Mouse (Mus musculus) thymus, adult 2 months (tissue): ENCODE measurements at regions not wholly inside any gene's neighbourhood (a gene's known extent, or its start where the extent isn't known, plus 50 kb on each side); places are given as distances from the start of the nearest gene placed in this dataset.

Experiments
- CTCF ChIP-seq: fragments of 200-500 bp; IDR thresholded peaks from 2 replicates; pipeline ENCODE4 v1.5.1; 2012; ENCODE audit warnings: mild to moderate bottlenecking, control low read depth, low read length, moderate library complexity, borderline replicate concordance; ENCODE audit not compliant: control insufficient read depth, poor library complexity, insufficient read depth; ENCODE audit errors: extremely low read depth
- POLR2A ChIP-seq: fragments of 200-500 bp; IDR thresholded peaks from 2 replicates; pipeline ENCODE4 v1.6.1; 2012; ENCODE audit warnings: mild to moderate bottlenecking, low read length, control low read depth, moderate library complexity; ENCODE audit not compliant: control insufficient read depth, poor library complexity, insufficient read depth; ENCODE audit errors: extremely low read depth

DNA sequence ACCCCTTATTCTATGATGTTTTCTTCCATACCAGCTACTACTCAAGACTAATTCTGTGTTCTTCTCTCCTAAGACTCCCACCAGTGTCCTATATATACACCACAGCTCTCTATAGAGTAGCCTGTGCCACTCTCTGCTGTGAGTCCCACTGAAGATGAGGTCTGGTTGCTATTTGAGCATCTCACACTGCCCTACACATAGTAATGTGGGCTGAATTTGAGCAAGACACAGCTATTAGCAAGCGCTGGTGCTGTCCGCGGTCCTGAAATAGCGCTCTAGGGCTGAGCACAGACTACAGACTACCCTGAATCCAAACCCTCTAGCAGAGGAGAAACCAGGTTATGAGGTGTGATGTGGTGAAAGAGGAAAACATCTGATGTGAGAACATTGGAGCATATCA, 59.5 kb upstream of the Gpr12 start:
- TF ChIP-seq CTCF (no peak), POLR2A (no peak)
